Mouse (Mus musculus): ENCODE results near the gene Gm26897.

Gm26897 gene

GRCm38 (mm10) chr5:111733851-111734250 is at the start of gene Gm26897:
Gene Gm26897 (plus strand): TSS chr5:111733924.
- no peak for DNase-seq

DNA sequence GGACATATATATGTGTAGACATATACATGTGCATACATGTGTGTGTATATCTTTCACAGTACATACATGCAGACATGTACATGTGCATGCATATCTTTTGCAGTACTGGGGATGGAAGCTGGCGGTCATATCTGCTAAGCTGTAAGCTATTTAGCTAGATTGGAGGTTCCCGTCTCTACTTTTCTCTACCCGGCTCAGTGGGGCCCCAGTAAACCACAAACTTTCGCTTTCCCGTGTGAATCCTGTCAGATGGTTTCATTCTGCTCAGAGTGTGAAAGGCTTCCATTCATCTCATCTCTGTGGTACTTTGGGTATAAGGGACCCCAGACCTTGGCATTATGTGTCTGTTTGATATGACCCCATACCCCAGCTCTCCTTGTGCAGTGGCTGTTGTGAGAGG is 46.4 kb upstream of the Gm26897 start:
- DNase-seq = no peak

GRCm38 (mm10) chr5:111688584-111688983 is 45.1 kb upstream of the Gm26897 start:
- no peak for DNase-seq

GRCm38 (mm10) chr5:111697996-111698395 is 35.7 kb upstream of the Gm26897 start:
- DNase-seq = no peak

GRCm38 (mm10) chr5:111699711-111700303 is 33.9 kb upstream of the Gm26897 start:
- DNase-seq = no peak

GRCm38 (mm10) chr5:111701634-111702329 is 31.9 kb upstream of the Gm26897 start:
- no peak for DNase-seq

DNA sequence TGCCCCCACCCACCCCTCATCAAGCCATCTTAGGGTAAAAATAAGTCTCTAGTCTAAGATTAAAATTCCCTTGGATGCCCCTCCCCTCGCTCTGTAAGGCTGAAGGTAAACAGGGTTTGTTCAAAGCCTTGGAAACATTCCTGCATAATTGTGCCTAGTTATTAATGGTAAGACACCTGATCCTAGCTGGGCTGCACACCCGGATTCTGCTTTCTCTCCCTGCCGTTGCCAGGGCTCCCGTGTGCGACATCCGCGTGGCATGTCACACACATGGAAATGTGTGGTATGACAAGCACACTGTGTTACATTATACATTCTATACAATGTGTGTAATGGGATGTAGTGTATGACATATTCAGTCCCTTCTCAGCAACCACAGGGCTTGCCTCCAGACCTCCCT is 30.1 kb upstream of the Gm26897 start:
- DNase-seq = no peak

DNA sequence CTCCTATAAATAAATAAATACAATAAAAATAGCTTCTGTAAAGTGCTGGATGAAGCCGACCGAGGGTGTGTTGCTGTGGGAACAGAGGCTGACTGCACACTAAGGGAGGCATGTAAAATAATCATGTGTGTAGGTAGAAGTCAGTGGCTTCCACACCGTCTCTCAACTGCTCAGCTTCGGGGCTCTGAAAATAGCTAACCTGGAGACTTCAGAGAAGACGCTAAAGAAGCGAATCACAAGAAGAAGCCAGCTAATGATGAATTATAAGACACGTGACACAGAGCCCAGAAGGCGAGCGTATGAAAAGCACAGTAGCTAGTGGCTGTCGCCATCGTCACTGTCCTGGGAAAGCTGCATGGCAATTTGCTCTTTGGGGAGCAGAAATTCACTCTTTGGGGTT is 29.4 kb upstream of the Gm26897 start:
- DNase-seq = no peak

- no peak for DNase-seq
These were observed 24.4 kb upstream of the Gm26897 start for GRCm38 (mm10) chr5:111709195-111709901.

- DNase-seq = no peak
These were observed 14.7 kb upstream of the Gm26897 start for GRCm38 (mm10) chr5:111719018-111719417.

- DNase-seq = no peak
These were observed 13.0 kb upstream of the Gm26897 start for GRCm38 (mm10) chr5:111720726-111721125.

DNA sequence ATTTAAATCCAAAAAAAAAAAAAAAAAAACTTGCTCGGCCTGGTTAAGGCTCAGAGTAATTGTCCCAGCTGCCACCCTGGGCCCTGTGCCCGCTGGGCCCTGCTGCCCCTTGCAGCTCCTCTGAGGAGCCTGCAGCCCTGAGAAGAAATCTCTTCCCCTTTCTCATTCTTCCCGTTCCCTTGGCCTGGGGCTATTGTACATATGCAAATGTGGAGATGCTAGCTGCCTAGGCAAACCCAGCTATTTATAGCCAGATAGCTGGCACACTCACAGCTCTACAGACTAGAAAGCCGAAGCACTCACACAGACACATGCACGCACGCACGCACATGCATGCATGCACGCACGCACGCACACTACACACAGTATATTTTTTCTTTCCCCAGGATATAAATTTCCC is 9.0 kb upstream of the Gm26897 start:
- peak; percentile 2 for DNase-seq

DNA sequence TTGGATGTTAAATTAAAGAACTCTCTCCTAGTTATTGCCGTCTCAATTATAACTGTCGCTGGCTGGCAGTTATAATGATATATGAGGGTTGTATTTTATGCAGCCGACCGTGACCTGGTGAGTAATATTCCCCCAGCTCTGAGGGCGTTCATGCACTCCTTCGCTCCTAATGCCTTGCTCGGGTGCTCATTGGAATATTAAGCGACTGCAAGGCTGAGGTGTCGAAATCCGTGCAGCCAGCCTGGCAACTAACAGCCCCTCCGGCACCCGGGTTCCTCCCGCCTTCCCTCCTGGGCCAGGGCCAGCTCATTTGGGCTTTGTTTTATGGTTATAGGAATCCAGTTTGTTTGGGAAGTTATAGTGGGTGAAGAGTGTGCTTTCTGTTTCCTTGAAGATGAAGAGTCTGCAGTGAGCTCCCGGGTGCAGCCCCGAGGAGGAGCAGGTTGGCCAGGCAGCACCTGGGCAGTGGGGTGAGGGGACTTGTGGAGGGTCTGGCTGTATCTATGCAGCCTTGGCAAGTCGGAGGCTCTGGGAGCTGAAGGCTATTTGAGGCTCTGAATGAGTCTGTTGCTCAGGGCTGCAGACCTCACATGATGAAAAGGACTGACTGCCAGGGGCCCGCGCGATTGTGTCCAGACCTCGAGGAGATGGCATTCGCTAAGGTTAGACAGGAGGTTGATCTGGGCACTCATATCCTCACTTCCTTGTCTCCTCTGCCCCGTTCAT is 8.4 kb upstream of the Gm26897 start:
- no peak for DNase-seq

GRCm38 (mm10) chr5:111728411-111728810 is 5.3 kb upstream of the Gm26897 start:
- DNase-seq = no peak

DNA sequence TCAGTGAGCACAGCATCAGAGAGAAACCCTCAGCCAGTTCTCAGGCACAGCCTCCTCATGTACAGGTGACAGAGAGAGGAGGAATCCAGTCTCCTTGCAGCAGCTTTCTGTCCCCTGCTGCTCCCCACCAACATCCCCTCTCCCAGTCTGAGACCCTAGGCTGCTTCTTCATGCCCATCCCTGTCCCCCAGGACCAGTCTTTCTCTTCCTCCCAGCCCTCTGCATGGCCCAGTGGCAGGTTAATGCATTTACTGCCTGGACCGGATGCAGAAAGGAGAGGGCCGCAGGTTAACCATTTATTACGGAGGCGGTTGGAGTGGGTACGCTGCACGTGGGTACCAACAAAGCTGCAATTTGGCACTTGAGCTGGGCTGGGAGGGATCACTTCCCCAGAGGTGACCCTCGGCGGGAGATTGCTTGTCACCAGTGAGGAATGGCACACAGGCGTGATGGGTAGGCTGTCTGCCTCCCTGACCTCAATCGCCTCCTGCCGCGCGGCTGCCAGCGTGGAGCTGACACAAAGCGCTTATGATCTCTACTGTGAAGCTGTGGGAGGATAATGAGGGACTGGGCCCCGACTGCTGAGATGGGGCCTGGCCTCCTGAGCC is 3.1 kb upstream of the Gm26897 start:
- no peak for DNase-seq

GRCm38 (mm10) chr5:111732194-111732593 is 1.5 kb upstream of the Gm26897 start:
- DNase-seq = no peak

- DNase-seq = no peak
These were observed 5.8 kb downstream of the Gm26897 start for GRCm38 (mm10) chr5:111739480-111739879.

GRCm38 (mm10) chr5:111740384-111741275 is 6.9 kb downstream of the Gm26897 start:
- DNase-seq = no peak

- no peak for DNase-seq
These were observed 7.6 kb downstream of the Gm26897 start for GRCm38 (mm10) chr5:111741352-111741751.

GRCm38 (mm10) chr5:111742290-111742898 is 8.7 kb downstream of the Gm26897 start:
- DNase-seq = no peak

DNA sequence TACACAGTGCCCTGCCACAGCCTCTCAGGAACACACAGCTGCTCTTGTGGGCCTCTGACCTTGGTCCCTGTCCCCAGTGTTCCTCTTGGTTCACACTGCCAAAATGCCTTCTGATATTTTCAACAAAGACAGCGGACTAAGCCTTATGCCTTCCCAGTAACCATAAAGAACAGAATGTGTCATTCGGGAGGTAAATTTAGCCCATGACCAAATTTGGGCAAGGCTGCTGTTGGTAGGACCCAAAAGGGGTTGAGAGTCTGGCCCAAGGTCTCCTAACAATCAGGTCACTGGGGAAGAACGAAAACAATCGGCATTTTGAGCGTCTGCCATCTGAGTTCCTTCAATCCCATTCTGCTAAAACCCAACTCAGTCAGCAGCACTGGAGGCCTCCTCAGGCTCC is 15.9 kb downstream of the Gm26897 start:
- DNase-seq = no peak

DNA sequence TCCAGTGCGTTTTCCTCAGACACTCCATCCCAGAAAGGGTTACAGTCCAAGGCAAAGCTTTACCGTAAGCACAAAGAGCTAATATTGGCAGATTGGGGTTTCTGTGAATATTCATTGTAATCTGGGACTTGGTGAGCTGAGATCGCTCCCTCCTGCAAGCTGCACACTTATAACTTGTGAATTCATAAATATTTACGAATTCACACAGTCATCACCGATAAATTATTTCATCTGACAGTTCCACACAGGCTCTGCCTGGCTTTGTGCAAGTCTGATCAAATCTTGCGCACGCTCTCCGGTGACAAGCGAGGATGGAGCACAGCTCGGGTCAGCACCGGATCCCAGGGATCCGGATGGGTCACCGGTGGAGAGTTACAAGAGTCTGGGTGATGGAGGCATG is 16.4 kb downstream of the Gm26897 start:
- DNase-seq = no peak
